Mouse (Mus musculus) embryonic facial prominence, embryonic 15.5 days (tissue): ENCODE measurements around the gene Cdca4. TPM values are rescaled to one million over a fixed set of nuclear protein-coding genes. Genes with fewer than 3 reads are reported as not detected.
"Not testable (repeated sequence)": the region's sequence is repeated elsewhere in the genome, so short reads cannot be mapped to it uniquely, and the experiment has no call there.

Source experiments
- ATAC-seq: fragments of 200-750 bp; cut with Nextera tagmentation; 2 replicates; pipeline ENCODE4 v1.8.0; 2017; ENCODE audit warnings: low read depth, moderate TSS enrichment; ENCODE audit not compliant: insufficient number of reproducible peaks, low FRiP score, low TSS enrichment
- H3K27ac ChIP-seq: fragments of 300-500 bp; sonication (generic); replicated peaks from 2 replicates; pipeline ENCODE4 v1.5.1; 2015; ENCODE audit warnings: mild to moderate bottlenecking, inconsistent platforms
- H3K27me3 ChIP-seq: fragments of 300-500 bp; sonication (generic); 2 replicates; pipeline ENCODE4 v1.6.1; 2015; ENCODE audit warnings: inconsistent platforms
- H3K36me3 ChIP-seq: fragments of 300-500 bp; sonication (generic); 2 replicates; pipeline ENCODE4 v1.6.1; 2015; ENCODE audit warnings: mild to moderate bottlenecking, inconsistent platforms
- H3K4me1 ChIP-seq: fragments of 300-500 bp; sonication (generic); 2 replicates; pipeline ENCODE4 v1.6.1; 2015; ENCODE audit warnings: inconsistent platforms
- H3K4me2 ChIP-seq: fragments of 300-500 bp; sonication (generic); replicated peaks from 2 replicates; pipeline ENCODE4 v1.6.1; 2015; ENCODE audit warnings: mild to moderate bottlenecking, inconsistent platforms
- H3K4me3 ChIP-seq: fragments of 300-500 bp; sonication (generic); replicated peaks from 2 replicates; pipeline ENCODE4 v1.5.1; 2015; ENCODE audit warnings: mild to moderate bottlenecking, inconsistent platforms
- H3K9ac ChIP-seq: fragments of 300-500 bp; sonication (generic); 2 replicates; pipeline ENCODE4 v1.6.1; 2015; ENCODE audit warnings: inconsistent platforms
- H3K9me3 ChIP-seq: fragments of 300-500 bp; sonication (generic); replicated peaks from 2 replicates; pipeline ENCODE4 v1.6.1; 2016; ENCODE audit warnings: inconsistent platforms
- WGBS: fragments of 180-500 bp; shearing (Covaris S2); methylation state at CpG from one replicate; pipeline ENCODE4 v1.1.7; 2015; 5-methylcytosine and 5-hydroxymethylcytosine counted together
- polyA plus RNA-seq: library from polyadenylated mRNA; unstranded; fragments of >200 nt; fragmentation: Nextera tagmentation; extraction: Ambion mirVana; gene quantifications from 2 replicates; pipeline ENCODE4 v1.2.1, GENCODE M21; 2015

The Cdca4 gene
- polyA plus RNA-seq, 1 experiment from 2014 or later = 110 TPM

DNA sequence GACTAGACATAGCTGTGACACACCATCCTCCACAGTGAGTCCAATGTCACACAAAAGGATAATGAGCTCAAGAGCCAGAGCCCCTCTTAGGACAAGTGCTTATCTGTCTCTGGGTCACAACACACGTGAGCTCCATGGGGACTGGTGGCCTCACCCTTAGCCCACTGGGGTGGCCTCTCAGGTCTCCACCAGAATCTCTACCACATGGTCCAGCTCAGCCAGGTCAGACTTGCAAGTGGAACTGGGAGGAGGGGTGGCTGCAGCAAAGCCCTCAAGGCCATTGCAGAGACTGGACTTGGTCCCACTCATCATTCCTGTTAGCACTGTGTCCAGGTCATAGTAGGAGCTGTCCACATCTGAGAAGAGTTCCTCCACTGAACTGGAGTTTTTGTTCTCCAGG, 8.0 kb downstream of the Cdca4 start:
- 64% methylated on average over 1 of the region's 1 CpGs for WGBS
- no peak for ATAC-seq
- H3K9me3 ChIP-seq = no peaks in the 10 kb centered on the region
- H3K4me2 ChIP-seq = no peak overlapping the region
- H3K4me3 ChIP-seq = no peak overlapping the region
- H3K4me1 ChIP-seq = peaks cover 29% of the 10 kb centered on the region
- H3K27ac ChIP-seq = no peak overlapping the region
- H3K36me3 ChIP-seq = peaks cover 67% of the 10 kb centered on the region
- H3K9ac ChIP-seq = no peak overlapping the region
- no peaks in the 10 kb centered on the region for H3K27me3 ChIP-seq

DNA sequence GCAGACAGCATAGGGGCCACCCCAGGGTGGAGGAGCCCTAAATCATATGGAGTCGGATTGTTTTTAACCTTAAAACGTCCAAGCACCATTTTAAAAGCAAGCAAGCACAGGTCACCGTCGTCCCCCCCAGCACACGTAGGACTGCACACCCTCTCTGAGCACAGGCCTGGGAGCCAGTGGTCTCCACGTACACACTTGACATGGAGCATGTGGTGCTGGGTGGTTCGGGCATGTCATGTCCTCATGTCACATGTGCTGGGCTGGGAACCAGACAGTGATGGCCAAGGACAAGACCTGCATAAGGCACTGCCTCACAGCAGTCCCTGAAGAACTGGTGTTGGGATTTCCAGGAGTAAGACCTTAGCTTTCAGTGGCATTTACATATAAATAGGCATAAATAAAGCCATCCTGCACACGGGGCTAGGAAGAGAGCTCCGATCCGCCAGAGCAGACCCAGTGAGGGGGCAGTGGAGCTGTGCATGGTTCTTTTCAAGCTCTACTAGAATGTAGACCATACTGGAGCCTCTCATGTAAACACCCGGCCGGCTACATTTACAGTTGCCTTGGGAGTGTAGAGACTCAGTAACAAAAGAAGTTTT, 8.7 kb downstream of the Cdca4 start:
- peaks cover 60% of the 10 kb centered on the region for H3K36me3 ChIP-seq

DNA sequence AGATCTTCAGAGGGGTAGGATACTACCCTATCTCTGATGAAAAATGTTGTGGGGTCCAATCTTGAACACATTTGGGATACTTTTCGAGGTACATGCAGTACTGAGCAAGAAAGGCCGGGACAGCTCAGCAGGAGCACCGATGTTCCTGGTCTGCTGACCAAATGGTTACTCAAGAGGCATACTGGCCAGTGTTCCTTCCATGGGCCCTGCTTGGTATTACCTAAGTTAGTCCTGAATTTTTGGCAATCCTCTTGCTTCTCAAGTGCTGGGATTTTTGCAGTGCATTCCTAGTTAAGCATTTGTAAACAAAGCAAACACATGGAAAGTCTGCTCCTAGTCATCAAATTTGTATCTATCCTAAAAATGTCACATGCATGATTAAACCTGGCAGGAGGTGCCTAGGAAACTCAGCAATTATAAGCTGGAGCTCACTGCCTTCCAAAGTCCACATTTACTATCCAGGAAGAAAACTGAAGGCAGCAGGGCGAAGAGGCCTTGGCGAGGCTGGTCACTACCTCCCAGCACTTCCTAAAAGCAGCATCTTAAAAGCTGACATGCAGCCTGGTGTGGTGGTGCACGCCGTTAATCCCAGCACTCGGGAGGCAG, 10.1 kb downstream of the Cdca4 start:
- H3K4me3 ChIP-seq = no peak overlapping the region
- H3K9ac ChIP-seq = no peak overlapping the region
- H3K27me3 ChIP-seq = no peaks in the 10 kb centered on the region
- no peaks in the 10 kb centered on the region for H3K9me3 ChIP-seq
- H3K27ac ChIP-seq = no peak overlapping the region
- H3K36me3 ChIP-seq = peaks cover 58% of the 10 kb centered on the region
- H3K4me1 ChIP-seq = peaks cover 16% of the 10 kb centered on the region
- 88% methylated on average over 8 of the region's 8 CpGs for WGBS
- no peak overlapping the region for H3K4me2 ChIP-seq
- no peak for ATAC-seq

More for the DNA sequence above, 8.7 kb downstream of the Cdca4 start:
- H3K9ac ChIP-seq = no peak overlapping the region
- 86% methylated on average over 12 of the region's 12 CpGs for WGBS
- H3K27ac ChIP-seq = no peak overlapping the region
- H3K4me3 ChIP-seq = no peak overlapping the region
- no peak overlapping the region for H3K4me2 ChIP-seq
- H3K4me1 ChIP-seq = peaks cover 22% of the 10 kb centered on the region
- no peak for ATAC-seq
- no peaks in the 10 kb centered on the region for H3K9me3 ChIP-seq
- H3K27me3 ChIP-seq = no peaks in the 10 kb centered on the region

GRCm38 (mm10) chr12:112816866-112817265, 12.4 kb downstream of the Cdca4 start:
- not testable (repeated sequence) for H3K9me3 ChIP-seq, H3K27ac ChIP-seq, ATAC-seq, H3K9ac ChIP-seq, H3K27me3 ChIP-seq, H3K4me1 ChIP-seq, H3K4me3 ChIP-seq, H3K4me2 ChIP-seq
- peaks cover 48% of the 10 kb centered on the region for H3K36me3 ChIP-seq
- 81% methylated on average over 7 of the region's 7 CpGs for WGBS

- ATAC-seq = no peak
- Histone ChIP-seq H3K4me1 (no peaks in the 10 kb centered on the region), H3K9ac (no peak overlapping the region), H3K9me3 (no peaks in the 10 kb centered on the region), H3K4me3 (no peak overlapping the region), H3K27me3 (no peaks in the 10 kb centered on the region), H3K36me3 (peaks cover 42% of the 10 kb centered on the region), H3K27ac (no peak overlapping the region), H3K4me2 (no peak overlapping the region)
- 50% methylated on average over 4 of the region's 4 CpGs for WGBS
These were observed 12.9 kb downstream of the Cdca4 start for GRCm38 (mm10) chr12:112816294-112816693.

- H3K27ac ChIP-seq = peak overlapping the region; percentile 73
These were observed 14.3 kb downstream of the Cdca4 start for GRCm38 (mm10) chr12:112814682-112815470.

GRCm38 (mm10) chr12:112813370-112813769, 15.9 kb downstream of the Cdca4 start:
- Histone ChIP-seq H3K27ac (no peak overlapping the region), H3K9ac (no peak overlapping the region), H3K4me3 (no peak overlapping the region), H3K9me3 (no peaks in the 10 kb centered on the region), H3K4me2 (no peak overlapping the region), H3K36me3 (peaks cover 16% of the 10 kb centered on the region), H3K4me1 (peaks cover 12% of the 10 kb centered on the region), H3K27me3 (no peaks in the 10 kb centered on the region)
- WGBS = 81% methylated on average over 7 of the region's 7 CpGs
- ATAC-seq = no peak

More at GRCm38 (mm10) chr12:112814682-112815470, 14.3 kb downstream of the Cdca4 start:
- Histone ChIP-seq H3K9me3 (no peaks in the 10 kb centered on the region), H3K4me2 (no peak overlapping the region; the same call in 1 of the 2 replicates), H3K9ac (no peak overlapping the region), H3K4me3 (no peak overlapping the region), H3K4me1 (0 out of 2 replicates have a peak, but pooled peaks cover under 1% of the 10 kb centered on the region), H3K27me3 (no peaks in the 10 kb centered on the region), H3K36me3 (peaks cover 31% of the 10 kb centered on the region)
- ATAC-seq = 0 out of 2 replicates have a peak, but pooled peaks have one; percentile 43
- WGBS = 55% methylated on average over 14 of the region's 14 CpGs

- H3K9me3 ChIP-seq = no peaks in the 10 kb centered on the region
- H3K27me3 ChIP-seq = no peaks in the 10 kb centered on the region
- 57% methylated on average over 19 of the region's 19 CpGs for WGBS
- H3K4me3 ChIP-seq = peak overlapping the region; percentile 75; the same call in 1 of the 2 replicates
- H3K36me3 ChIP-seq = peaks cover 8% of the 10 kb centered on the region; the same call in 1 of the 2 replicates
- ATAC-seq = no peak
- H3K4me1 ChIP-seq = peaks cover 17% of the 10 kb centered on the region
- no peak overlapping the region for H3K27ac ChIP-seq
- peak overlapping the region; percentile 98; the same call in 1 of the 2 replicates for H3K4me2 ChIP-seq
- no peak overlapping the region; the same call in 1 of the 2 replicates for H3K9ac ChIP-seq
These were observed 18.9 kb downstream of the Cdca4 start for GRCm38 (mm10) chr12:112810092-112810885.

GRCm38 (mm10) chr12:112809641-112810040, 19.6 kb downstream of the Cdca4 start:
- H3K9me3 ChIP-seq = no peaks in the 10 kb centered on the region
- H3K4me2 ChIP-seq = peak overlapping the region; percentile 98
- H3K9ac ChIP-seq = peak overlapping the region; percentile 54
- peaks cover 17% of the 10 kb centered on the region for H3K4me1 ChIP-seq
- H3K27ac ChIP-seq = 0 out of 2 replicates have a peak overlapping the region, but pooled peaks have one; percentile 0
- H3K36me3 ChIP-seq = 0 out of 2 replicates have a peak, but pooled peaks cover 5% of the 10 kb centered on the region
- ATAC-seq = no peak
- peak overlapping the region; percentile 75 for H3K4me3 ChIP-seq
- 22% methylated on average over 8 of the region's 8 CpGs for WGBS
- H3K27me3 ChIP-seq = no peaks in the 10 kb centered on the region

DNA sequence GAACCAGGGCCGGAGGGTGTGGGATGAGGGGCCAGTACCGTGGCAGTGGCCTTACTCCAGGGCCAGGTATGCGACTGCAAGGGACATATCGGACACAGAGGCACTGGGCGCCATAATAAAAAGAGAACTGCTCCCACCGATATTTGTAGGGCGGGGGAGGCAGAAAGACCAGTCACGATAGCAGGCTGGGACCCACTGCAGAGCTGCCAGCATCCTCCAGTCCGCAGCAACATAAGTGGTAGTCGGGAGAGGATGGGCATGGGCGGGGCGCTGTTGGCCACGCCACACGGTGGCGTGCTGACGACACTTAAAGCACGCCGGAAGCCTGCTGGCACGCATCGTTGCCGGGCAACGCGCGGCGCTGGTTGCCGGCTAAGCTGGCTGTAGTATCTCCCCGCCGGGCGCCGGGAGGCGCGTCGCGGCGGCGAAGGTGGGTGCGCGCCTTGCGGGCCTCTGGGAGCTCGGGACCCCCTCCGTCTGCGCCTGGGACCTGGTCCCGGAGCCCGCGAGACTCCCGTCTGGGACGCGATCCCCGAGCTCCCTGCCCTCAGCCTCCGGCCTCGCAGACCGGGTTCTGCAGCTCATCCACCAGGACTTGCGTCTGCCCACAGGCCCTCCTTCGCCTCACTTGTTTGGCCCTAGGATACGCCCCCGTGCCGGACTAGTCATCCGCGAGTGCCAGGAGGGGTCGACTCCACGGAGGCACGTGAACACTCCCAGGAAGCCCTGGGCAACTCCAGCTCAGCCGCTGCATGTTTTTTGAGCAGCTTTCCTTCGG, 20.4 kb downstream of the Cdca4 start, which contains the start of gene Clba1:
Gene Clba1 (plus strand): TSS at position 351 of the 778 bp plus-strand sequence.
- Histone ChIP-seq H3K27me3 (no peaks in the 10 kb centered on the region), H3K9ac (peak within 1 kb of the TSS; percentile 54), H3K4me1 (peaks cover 17% of the 10 kb centered on the region), H3K36me3 (0 out of 2 replicates have a peak, but pooled peaks cover under 1% of the 10 kb centered on the region), H3K4me2 (peak within 1 kb of the TSS; percentile 98), H3K9me3 (no peaks in the 10 kb centered on the region), H3K4me3 (peak within 1 kb of the TSS; percentile 75), H3K27ac (peak within 1 kb of the TSS; percentile 28)
- under 1% methylated on average over 64 of the region's 64 CpGs for WGBS
- ATAC-seq = peak; percentile 88
